Mouse (Mus musculus): ENCODE data around the gene Mrpl34.
A peak's percentile ranks its signal among the peaks of the same experiment; 100 is the strongest.

Mrpl34 gene

DNA sequence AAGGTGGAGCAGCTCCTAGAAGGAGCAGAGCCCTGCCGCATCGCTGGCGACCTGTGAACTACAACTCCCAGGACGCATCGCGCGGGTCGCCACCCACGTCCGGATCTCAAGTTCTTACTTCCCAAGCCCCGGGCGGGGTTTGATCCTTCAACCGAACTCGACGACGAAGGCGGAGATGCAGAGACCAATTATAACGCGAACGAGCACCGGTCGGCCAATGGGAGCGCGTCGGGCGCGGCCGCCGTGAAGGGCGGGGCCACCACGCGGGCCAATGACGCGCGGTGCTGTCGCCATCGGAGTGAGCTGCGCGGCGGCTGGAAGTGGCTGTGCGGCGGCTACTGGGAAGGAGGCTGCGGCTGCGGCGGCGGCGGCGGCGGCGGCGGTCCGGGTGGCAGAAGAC is 4.2 kb downstream of the Mrpl34 start, which contains the start of gene Dda1:
Dda1 (plus strand) TSS at position 284 of the 400 bp plus-strand sequence.
- peak; percentile 99 for DNase-seq (ENCODE audit: low read depth, low spot score)

DNA sequence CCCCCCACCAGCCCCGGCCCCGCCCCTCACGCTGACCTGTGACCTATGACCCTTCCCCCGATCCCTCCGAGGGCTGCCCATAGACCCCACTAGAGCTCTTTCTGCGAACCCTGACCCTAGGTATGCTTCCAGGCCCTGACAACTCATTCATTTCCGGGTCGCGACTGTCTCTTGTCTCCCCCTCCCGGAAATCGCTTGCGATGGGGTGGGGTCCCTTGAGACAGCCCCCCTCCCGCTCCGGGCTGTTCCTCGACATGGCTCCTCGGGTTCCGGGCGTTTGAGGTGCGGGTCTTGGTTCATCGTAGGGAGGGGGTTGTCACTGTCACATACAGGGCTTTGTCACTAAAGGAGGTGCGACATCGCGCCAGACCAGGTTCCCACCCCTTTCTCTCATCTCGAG is 4.7 kb downstream of the Mrpl34 start:
- peak; percentile 72 for DNase-seq (ENCODE audit: low read depth, low spot score)

DNA sequence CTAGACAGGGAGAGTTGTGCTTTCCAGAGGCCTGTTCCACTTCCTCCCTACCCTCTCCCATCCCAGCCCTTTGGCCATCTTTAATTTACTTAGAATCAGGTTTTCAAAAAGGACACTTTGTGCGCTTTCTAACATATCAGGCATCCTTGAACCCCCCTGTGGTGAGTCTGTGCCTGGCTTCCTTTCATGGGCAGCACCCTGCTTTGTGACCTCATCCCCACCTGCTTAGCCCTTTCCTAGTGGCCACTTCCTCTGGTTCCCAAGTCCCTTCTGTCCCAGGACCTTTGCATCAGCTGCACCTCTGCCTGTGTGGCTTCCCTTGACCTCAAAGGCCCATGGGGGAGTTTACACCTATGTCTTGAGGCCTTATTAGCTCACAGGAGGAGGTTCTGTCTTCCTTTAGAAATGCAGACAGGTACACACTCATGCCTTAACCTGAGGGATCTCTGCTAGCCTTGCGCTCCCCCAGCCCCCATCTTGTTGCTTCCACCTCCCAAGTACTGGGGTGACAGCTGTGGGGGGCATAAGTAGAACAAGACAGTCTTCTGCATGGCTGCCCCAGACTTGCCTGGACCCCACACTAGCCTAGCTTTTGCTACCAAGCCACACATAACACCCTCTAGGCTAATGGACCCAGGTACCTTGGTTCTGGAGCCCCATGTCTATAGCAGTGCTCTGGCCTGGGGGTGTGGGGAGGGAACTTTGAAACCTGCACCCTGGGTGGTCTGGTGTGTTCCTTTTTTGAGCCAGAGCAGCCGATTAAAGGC is 5.6 kb downstream of the Mrpl34 start:
- DNase-seq (ENCODE audit: low read depth, low spot score): no peak

GRCm38 (mm10) chr8:71470913-71471255 is 6.1 kb downstream of the Mrpl34 start:
- no peak for DNase-seq (ENCODE audit: low read depth, low spot score)

- DNase-seq (ENCODE audit: low read depth, low spot score): no peak
Observed at GRCm38 (mm10) chr8:71471861-71472260, 7.1 kb downstream of the Mrpl34 start.

DNA sequence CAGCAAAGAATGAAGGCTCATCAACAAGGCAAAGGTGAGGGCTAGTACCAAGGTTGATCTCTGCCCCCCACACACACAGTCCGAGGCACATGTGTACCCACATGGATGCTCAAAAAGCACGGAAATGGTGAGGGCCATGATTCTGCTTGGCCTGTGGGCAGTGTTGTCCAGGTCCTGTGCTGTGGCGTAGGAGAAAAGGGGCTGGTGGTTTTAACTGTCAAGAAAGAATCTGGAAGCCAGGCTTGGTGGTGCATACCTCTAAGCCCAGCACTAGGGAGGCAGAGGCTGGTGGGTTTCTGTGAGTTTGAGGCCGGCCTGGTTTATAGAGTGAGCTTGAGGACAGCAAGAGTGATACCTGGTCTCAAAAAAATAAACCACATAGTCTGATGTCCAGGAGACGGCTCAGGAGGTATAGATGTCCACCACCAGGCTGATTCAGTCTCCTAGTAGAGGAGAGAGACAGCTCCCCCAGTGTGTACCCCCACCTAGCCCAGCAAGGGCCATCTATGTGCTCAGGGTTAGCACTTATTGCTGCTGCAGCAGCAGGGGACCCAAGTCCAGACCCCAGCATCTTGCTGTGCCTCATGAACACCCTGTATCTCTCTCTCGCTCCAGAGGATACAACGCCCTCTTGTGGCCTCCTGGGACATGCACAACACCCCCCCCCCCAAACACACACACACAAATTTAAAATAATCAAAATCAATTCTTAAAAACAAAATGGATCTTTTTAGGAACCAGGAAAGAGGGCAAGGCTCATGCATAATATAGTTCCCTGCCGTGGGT is 8.0 kb downstream of the Mrpl34 start:
- peak; percentile 46 for DNase-seq (ENCODE audit: low read depth, low spot score)

DNA sequence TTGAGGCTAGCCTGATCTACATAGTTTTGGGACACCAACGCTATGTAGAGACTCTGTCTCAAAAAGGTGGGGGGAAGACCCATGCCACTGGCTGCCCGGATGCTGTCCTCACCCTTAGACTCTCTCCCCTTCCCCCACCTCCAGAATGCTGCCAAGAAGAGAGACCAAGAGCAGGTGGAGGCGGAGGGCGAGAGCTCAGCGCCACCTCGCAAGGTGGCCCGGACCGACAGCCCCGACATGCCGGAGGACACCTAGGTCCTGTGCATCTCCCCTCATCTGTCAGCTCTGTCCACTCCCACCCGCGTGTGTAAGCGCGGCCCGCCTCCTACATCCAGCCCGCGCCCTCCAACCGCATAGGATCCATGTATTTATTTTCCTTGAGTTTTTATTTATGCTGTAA is 9.6 kb downstream of the Mrpl34 start:
- no peak for DNase-seq (ENCODE audit: low read depth, low spot score)

- DNase-seq (ENCODE audit: low read depth, low spot score): no peak
Observed at GRCm38 (mm10) chr8:71474785-71475701, 10.3 kb downstream of the Mrpl34 start.

- no peak for DNase-seq (ENCODE audit: low read depth, low spot score)
Observed at GRCm38 (mm10) chr8:71475702-71476075, 10.9 kb downstream of the Mrpl34 start.

- DNase-seq (ENCODE audit: low read depth, low spot score): peak; percentile 83
Observed at GRCm38 (mm10) chr8:71476099-71476940, 11.6 kb downstream of the Mrpl34 start.

DNA sequence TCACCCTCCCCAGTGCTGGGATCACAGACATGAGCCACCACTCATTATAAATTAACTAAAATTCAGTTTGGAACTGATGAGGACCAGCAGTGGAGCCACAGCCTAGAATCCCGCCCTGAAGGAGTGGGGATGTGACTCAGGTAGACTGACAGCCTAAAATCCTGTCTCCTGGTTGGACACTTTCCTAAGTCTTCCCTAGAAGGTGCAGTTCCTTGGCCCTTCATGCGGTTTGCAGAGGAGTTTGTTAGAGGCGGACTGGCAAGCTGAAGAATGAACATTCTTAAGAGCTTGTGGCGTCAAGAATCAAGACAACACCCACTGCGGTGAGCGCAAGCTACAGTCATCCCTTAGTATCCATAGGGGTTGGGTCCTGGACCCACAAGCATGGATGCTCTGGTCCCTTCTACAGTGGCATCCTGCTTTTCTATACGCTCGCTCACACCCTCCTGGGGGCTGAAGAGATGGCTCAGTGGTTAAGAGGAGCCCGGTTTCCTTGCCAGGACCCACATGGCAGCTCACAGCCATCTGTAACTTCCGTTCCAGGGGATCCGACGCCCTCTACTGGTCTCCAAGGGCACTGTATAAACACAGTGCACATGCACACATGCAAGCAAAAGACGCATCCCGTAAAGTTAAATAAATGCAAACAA is 12.6 kb downstream of the Mrpl34 start:
- DNase-seq (ENCODE audit: low read depth, low spot score): peak; percentile 62

GRCm38 (mm10) chr8:71478943-71479342 is 14.2 kb downstream of the Mrpl34 start:
- DNase-seq (ENCODE audit: low read depth, low spot score): no peak

- peak; percentile 78 for DNase-seq (ENCODE audit: low read depth, low spot score)
Observed at GRCm38 (mm10) chr8:71483932-71484331, 19.2 kb downstream of the Mrpl34 start.

GRCm38 (mm10) chr8:71484736-71485135 is 20.0 kb downstream of the Mrpl34 start:
- DNase-seq (ENCODE audit: low read depth, low spot score): no peak

GRCm38 (mm10) chr8:71485142-71486135 is 20.7 kb downstream of the Mrpl34 start, which contains the start of gene Ano8:
TSS of gene Ano8 (minus strand) at chr8:71485963.
- DNase-seq (ENCODE audit: low read depth, low spot score): peak; percentile 89

DNA sequence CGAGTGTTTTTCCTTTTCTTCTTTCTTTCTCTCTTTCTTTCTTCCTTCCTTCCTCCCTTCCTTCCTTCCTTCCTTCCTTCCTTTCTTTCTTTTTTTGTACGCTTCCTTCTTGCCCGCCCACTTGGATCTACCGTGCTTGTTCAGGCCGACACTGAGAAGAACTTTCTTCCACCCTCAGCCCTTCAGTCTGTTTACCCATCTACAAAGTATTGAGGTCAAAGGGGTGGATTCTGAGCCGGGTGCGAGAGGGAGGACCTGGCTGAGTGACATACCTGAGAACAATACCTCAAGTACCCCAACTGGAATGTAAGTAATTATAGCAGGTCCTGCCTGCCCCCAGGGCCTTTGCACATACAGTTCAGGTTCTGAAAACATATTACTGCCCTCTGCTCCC is 21.4 kb downstream of the Mrpl34 start:
- no peak for DNase-seq (ENCODE audit: low read depth, low spot score)

DNA sequence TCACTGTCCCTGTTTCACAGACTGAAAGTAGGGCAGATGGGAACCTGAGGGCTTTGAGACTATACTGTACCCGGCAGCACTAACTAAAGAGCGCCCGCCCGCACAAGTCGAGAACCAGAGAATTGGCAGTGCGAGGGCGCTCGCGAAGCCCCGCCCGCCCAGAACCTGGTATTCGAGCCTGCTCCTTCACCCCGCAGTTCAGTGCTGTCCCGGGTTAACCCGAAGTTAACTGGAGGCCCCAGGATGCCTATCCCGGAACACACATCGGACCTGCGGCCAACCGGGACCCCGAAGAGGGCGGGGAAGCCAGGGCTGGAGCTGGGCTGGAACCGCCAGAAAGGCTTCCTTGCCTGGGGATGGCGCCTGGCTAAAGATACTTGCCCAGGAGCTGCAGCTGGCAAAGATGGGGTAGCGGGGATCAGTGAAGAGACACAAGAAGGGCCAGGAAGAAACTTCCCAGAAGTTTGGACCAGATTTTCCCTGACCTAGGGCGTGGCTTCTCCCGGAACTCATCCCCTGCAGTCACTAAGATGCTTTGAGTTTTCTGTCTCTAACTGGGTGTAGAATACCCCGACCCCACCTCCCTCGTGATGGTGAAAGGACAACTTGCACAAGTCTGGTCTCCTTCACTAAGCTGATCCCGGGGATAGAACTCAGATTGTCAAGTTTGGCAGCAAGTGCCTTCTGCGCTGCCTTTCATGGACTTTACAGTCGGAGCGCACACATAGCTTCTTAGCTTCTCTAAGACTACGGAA is 23.1 kb downstream of the Mrpl34 start, which contains the start of gene Gtpbp3:
Gtpbp3 (plus strand) TSS at position 413 of the 755 bp plus-strand sequence.
- peak; percentile 82 for DNase-seq (ENCODE audit: low read depth, low spot score)

DNA sequence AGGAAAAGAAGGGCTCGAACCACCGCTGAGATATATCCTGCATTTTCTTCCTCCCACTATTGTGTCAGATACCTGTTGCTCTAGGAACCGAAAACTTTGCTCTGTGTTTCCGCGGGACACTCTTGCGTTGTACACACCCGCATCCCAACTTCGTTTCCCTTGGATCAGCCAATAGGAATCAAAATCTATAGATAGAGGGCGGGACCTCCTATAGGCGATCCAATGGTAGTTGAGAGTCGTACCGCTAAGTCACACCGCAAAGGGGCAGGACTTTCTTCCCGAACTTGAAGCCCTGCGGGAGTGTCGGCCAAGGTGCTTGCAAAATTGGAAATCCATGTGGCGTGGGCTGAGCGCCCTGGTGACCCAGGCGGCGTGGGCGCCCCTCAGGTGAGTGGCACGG is 23.7 kb downstream of the Mrpl34 start:
- peak; percentile 95 for DNase-seq (ENCODE audit: low read depth, low spot score)

Measured in CD4-positive, CD25-positive, alpha-beta regulatory T cell, adult 2 months (primary cell).